Mouse (Mus musculus) testis, adult 2 months (tissue): ENCODE measurements around the gene Rccd1. TPM values are rescaled to one million over a fixed set of nuclear protein-coding genes. Genes with fewer than 3 reads are reported as not detected.

Experiments
- H3K27ac ChIP-seq: fragments of 200-500 bp; 2 replicates; pipeline ENCODE4 v1.5.1; 2012; ENCODE audit warnings: low read depth, low read length; ENCODE audit not compliant: control insufficient read depth, insufficient read depth
- H3K27me3 ChIP-seq: fragments of 200-500 bp; 2 replicates; pipeline ENCODE4 v1.6.1; 2012; ENCODE audit warnings: mild to moderate bottlenecking, low read length, moderate library complexity; ENCODE audit not compliant: control insufficient read depth, insufficient read depth
- H3K36me3 ChIP-seq: fragments of 200-500 bp; 2 replicates; pipeline ENCODE4 v1.6.1; 2012; ENCODE audit warnings: mild to moderate bottlenecking, low read length; ENCODE audit not compliant: control insufficient read depth, insufficient read depth
- H3K4me1 ChIP-seq: fragments of 200-500 bp; 2 replicates; pipeline ENCODE4 v1.6.1; 2012; ENCODE audit warnings: low read length; ENCODE audit not compliant: control insufficient read depth, insufficient read depth
- H3K4me3 ChIP-seq: fragments of 200-500 bp; 2 replicates; pipeline ENCODE4 v1.5.1; 2012; ENCODE audit warnings: low read depth, mild to moderate bottlenecking, low read length, moderate library complexity, mixed read lengths; ENCODE audit not compliant: control insufficient read depth
- CTCF ChIP-seq: fragments of 200-500 bp; IDR thresholded peaks from 2 replicates; pipeline ENCODE4 v1.5.1; 2012; ENCODE audit warnings: low read depth, mild to moderate bottlenecking, inconsistent platforms, low read length, moderate library complexity; ENCODE audit not compliant: control insufficient read depth, insufficient read depth, insufficient replicate concordance
- POLR2A ChIP-seq: fragments of 200-500 bp; IDR thresholded peaks from 2 replicates; pipeline ENCODE4 v1.6.1; 2012; ENCODE audit warnings: low read depth, mild to moderate bottlenecking, inconsistent platforms, low read length, moderate library complexity; ENCODE audit not compliant: control insufficient read depth
- polyA plus RNA-seq: library from polyadenylated mRNA; depleted of rRNA; stranded (reverse); fragments of >200 nt; gene quantifications from 2 replicates; pipeline ENCODE4 v1.2.3, GENCODE M21; 2012

Rccd1 gene
- polyA plus RNA-seq, 1 experiment, result 5.6 TPM

GRCm38 (mm10) chr7:80357156-80357555 is 32.9 kb upstream of the Rccd1 start:
- H3K4me3 ChIP-seq, result no peak overlapping the region
- peaks cover 5% of the 10 kb centered on the region for H3K36me3 ChIP-seq
- no peaks in the 10 kb centered on the region for H3K27me3 ChIP-seq
- peaks cover 2% of the 10 kb centered on the region for H3K4me1 ChIP-seq
- no peak for TF ChIP-seq CTCF
- no peak for TF ChIP-seq POLR2A
- peak overlapping the region; percentile 79 for H3K27ac ChIP-seq

- Histone ChIP-seq H3K36me3 (peaks cover 8% of the 10 kb centered on the region), H3K4me1 (peaks cover 2% of the 10 kb centered on the region), H3K4me3 (no peak overlapping the region), H3K27ac (peak overlapping the region; percentile 79), H3K27me3 (no peaks in the 10 kb centered on the region)
- TF ChIP-seq POLR2A (no peak), CTCF (no peak)
These were observed 32.1 kb upstream of the Rccd1 start for GRCm38 (mm10) chr7:80356351-80356750.

- H3K27ac ChIP-seq, result no peak overlapping the region
- no peak overlapping the region for H3K4me3 ChIP-seq
- H3K4me1 ChIP-seq, result peaks cover 2% of the 10 kb centered on the region
- H3K27me3 ChIP-seq, result no peaks in the 10 kb centered on the region
- TF ChIP-seq POLR2A (no peak), CTCF (no peak)
- H3K36me3 ChIP-seq, result peaks cover 6% of the 10 kb centered on the region
These were observed 28.7 kb upstream of the Rccd1 start for GRCm38 (mm10) chr7:80352920-80353319.

GRCm38 (mm10) chr7:80350808-80351207 is 26.6 kb upstream of the Rccd1 start:
- TF ChIP-seq CTCF, result no peak
- no peak for TF ChIP-seq POLR2A
- H3K27ac ChIP-seq, result peak overlapping the region; percentile 18; the same call in 1 of the 2 replicates
- H3K27me3 ChIP-seq, result no peaks in the 10 kb centered on the region
- no peaks in the 10 kb centered on the region for H3K4me1 ChIP-seq
- H3K36me3 ChIP-seq, result peaks cover 2% of the 10 kb centered on the region; the same call in 1 of the 2 replicates
- no peak overlapping the region for H3K4me3 ChIP-seq

GRCm38 (mm10) chr7:80347670-80348586 is 23.7 kb upstream of the Rccd1 start:
- H3K4me1 ChIP-seq, result peaks cover 7% of the 10 kb centered on the region
- TF ChIP-seq POLR2A (no peak), CTCF (no peak)
- no peak overlapping the region for H3K27ac ChIP-seq
- no peaks in the 10 kb centered on the region for H3K27me3 ChIP-seq
- peaks cover 2% of the 10 kb centered on the region; the same call in 1 of the 2 replicates for H3K36me3 ChIP-seq
- H3K4me3 ChIP-seq, result no peak overlapping the region

GRCm38 (mm10) chr7:80346830-80347229 is 22.6 kb upstream of the Rccd1 start:
- Histone ChIP-seq H3K27ac (no peak overlapping the region), H3K4me3 (no peak overlapping the region), H3K36me3 (peaks cover 2% of the 10 kb centered on the region; the same call in 1 of the 2 replicates), H3K27me3 (no peaks in the 10 kb centered on the region), H3K4me1 (peaks cover 11% of the 10 kb centered on the region)
- TF ChIP-seq CTCF (no peak), POLR2A (no peak)

- Histone ChIP-seq H3K27ac (no peak overlapping the region), H3K36me3 (no peaks in the 10 kb centered on the region; the same call in 1 of the 2 replicates), H3K4me3 (no peak overlapping the region), H3K4me1 (peaks cover 11% of the 10 kb centered on the region), H3K27me3 (no peaks in the 10 kb centered on the region)
- TF ChIP-seq CTCF (no peak), POLR2A (no peak)
These were observed 21.9 kb upstream of the Rccd1 start for GRCm38 (mm10) chr7:80346173-80346572.

GRCm38 (mm10) chr7:80343270-80344018 is 19.2 kb upstream of the Rccd1 start:
- TF ChIP-seq POLR2A (no peak), CTCF (no peak)
- Histone ChIP-seq H3K4me3 (peak overlapping the region; percentile 85), H3K27me3 (no peaks in the 10 kb centered on the region), H3K27ac (peak overlapping the region; percentile 19; the same call in 1 of the 2 replicates), H3K4me1 (peaks cover 23% of the 10 kb centered on the region), H3K36me3 (no peaks in the 10 kb centered on the region)
